Mouse (Mus musculus) E14TG2a.4 (cell line): Measurements from ENCODE around the gene Rassf8.

Source experiments
- CTCF ChIP-seq: conservative IDR thresholded peaks from 2 replicates; pipeline ENCODE4 v1.5.1; 2014; ENCODE audit warnings: low read length
- NANOG ChIP-seq: IDR thresholded peaks from 2 replicates; pipeline ENCODE4 v1.6.1; 2014; ENCODE audit warnings: borderline replicate concordance, low read length, mixed read lengths

- TF ChIP-seq CTCF, result no peak
- no peak for TF ChIP-seq NANOG
Measured at GRCm38 (mm10) chr6:145767637-145768036, 21.1 kb downstream of the Rassf8 start.
